Mouse (Mus musculus): ENCODE results near the gene Vgll3.

DNA sequence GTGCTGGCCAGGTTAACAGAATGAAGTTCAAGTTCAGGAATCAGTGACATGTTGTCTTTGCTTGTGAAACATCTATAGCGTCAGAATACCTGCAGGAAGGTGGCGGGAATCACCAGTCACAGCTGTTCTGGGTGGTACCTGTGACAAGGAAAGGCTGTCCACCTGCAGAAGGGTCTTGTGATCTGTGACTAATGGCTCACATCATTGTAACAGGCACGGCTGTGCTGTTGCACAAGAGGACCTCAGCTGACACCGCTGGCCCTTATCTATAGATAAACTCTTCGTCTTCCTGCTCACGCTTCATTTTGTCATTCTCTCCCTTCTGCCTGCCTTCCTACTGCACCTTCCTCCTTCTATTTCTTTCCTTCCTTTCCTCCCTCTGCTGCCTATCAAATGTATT lies 14.0 kb downstream of the Vgll3 start:
- no peak for TF ChIP-seq CTCF (IDR thresholded peaks at IDR 0.05; ENCODE audit: low read depth)
- no peak for TF ChIP-seq EP300 (IDR thresholded peaks at IDR 0.05; ENCODE audit: low read depth)
